Mouse (Mus musculus) urinary bladder, adult 2 months (tissue): ENCODE data around the gene Hsbp1. TPM values are rescaled to one million over a fixed set of nuclear protein-coding genes. Genes with fewer than 3 reads are reported as not detected.

ENCODE experiments used
- DNase-seq: peaks from one replicate; pipeline ENCODE4 v3.0.0; 2022; ENCODE audit warnings: low spot score
- polyA plus RNA-seq: library from polyadenylated mRNA; depleted of rRNA; stranded (reverse); fragments of >200 nt; gene quantifications from 2 replicates; pipeline ENCODE4 v1.2.3, GENCODE M21; 2012; rRNA removed

The Hsbp1 gene
- polyA plus RNA-seq, 1 experiment, result 252 TPM

GRCm38 (mm10) chr8:119385854-119386253 is 41.6 kb downstream of the Hsbp1 start:
- no peak for DNase-seq

- no peak for DNase-seq
Measured at GRCm38 (mm10) chr8:119386988-119387387, 42.7 kb downstream of the Hsbp1 start.

- no peak for DNase-seq
Measured at GRCm38 (mm10) chr8:119394097-119394496, 49.8 kb downstream of the Hsbp1 start.

- peak; percentile 91 for DNase-seq
Measured at GRCm38 (mm10) chr8:119394524-119395026, 50.3 kb downstream of the Hsbp1 start, which contains the start of gene Mlycd. Gene Mlycd (plus strand): TSS chr8:119394878.

- no peak for DNase-seq
Measured at GRCm38 (mm10) chr8:119395072-119395950, 51.0 kb downstream of the Hsbp1 start.

Other genes with a start within 250 kb of the Hsbp1 start
- gene Mlycd, start 50.4 kb downstream of the Hsbp1 start, polyA plus RNA-seq, result 21.6 and 23.2 TPM in 2 replicates
- gene Osgin1, start 89.6 kb downstream of the Hsbp1 start, polyA plus RNA-seq, result 69.4 and 84.6 TPM in 2 replicates
- 0.08 and 0.12 TPM in 2 replicates for gene Necab2, start 102.2 kb downstream of the Hsbp1 start, polyA plus RNA-seq
- gene Slc38a8, start 157.2 kb downstream of the Hsbp1 start, polyA plus RNA-seq, result 0.04 and 0.08 TPM in 2 replicates
- gene Mbtps1, start 214.2 kb downstream of the Hsbp1 start, polyA plus RNA-seq, result 90.6 and 92.1 TPM in 2 replicates
- gene Hsdl1, start 230.7 kb downstream of the Hsbp1 start, polyA plus RNA-seq, result 16.4 and 23.2 TPM in 2 replicates
- 0.07 TPM in 2 replicates for gene Dnaaf1, start 230.7 kb downstream of the Hsbp1 start, polyA plus RNA-seq